ENCODE assay signal across 9 mouse cellular contexts in genomic region chr3:37907432-37908088, GRCm38 (mm10).
DNase-seq lines count a peak whose midpoint lies in the region; ATAC-seq lines count a peak whose summit lies in the region.
"Had no signal": no experiment of that assay in that cellular context is flagged by ENCODE, and none has a peak within 500 bp of the region (broad histone marks: within the 10 kb centered on the region; RNA-seq: fewer than 3 reads in every experiment).

No protein-coding gene starts in this region.

- no peak for ATAC-seq in midbrain, embryonic 11.5 days (ENCODE audit: low FRiP score)
- no peak for ATAC-seq in midbrain, embryonic 16.5 days
- 0 out of 2 replicates have a peak, but pooled peaks have one; percentile 42 for ATAC-seq in heart, embryonic 12.5 days (ENCODE audit: insufficient number of reproducible peaks, low FRiP score)

- no peak overlapping the region for H3K27ac ChIP-seq in midbrain, embryonic 11.5 days (ENCODE audit: low read depth, low read length)
- no peak overlapping the region for H3K27ac ChIP-seq in midbrain, embryonic 16.5 days (ENCODE audit: low read length)
- no peak overlapping the region for H3K27ac ChIP-seq in heart, embryonic 12.5 days (ENCODE audit: poor library complexity, severe bottlenecking)

- H3K9me3 ChIP-seq in midbrain, embryonic 11.5 days (ENCODE audit: control insufficient read depth, low read length) = no peaks in the 10 kb centered on the region
- H3K9me3 ChIP-seq in midbrain, embryonic 16.5 days (replicated peaks; ENCODE audit: control insufficient read depth, low read length, poor library complexity, severe bottlenecking) = no peaks in the 10 kb centered on the region
- 0 out of 2 replicates have a peak, but pooled peaks cover 3% of the 10 kb centered on the region for H3K9me3 ChIP-seq in heart, embryonic 12.5 days (replicated peaks)

- H3K9ac ChIP-seq in midbrain, embryonic 11.5 days (ENCODE audit: low read length) = no peak overlapping the region
- H3K9ac ChIP-seq in midbrain, embryonic 16.5 days (ENCODE audit: low read depth, low read length) = no peak overlapping the region
- H3K9ac ChIP-seq in heart, embryonic 12.5 days = no peak overlapping the region

- H3K36me3 ChIP-seq in midbrain, embryonic 11.5 days (ENCODE audit: control insufficient read depth, insufficient read depth, low read length) = no peaks in the 10 kb centered on the region
- H3K36me3 ChIP-seq in midbrain, embryonic 16.5 days (ENCODE audit: control insufficient read depth, insufficient read depth, low read length) = no peaks in the 10 kb centered on the region
- no peaks in the 10 kb centered on the region for H3K36me3 ChIP-seq in heart, embryonic 12.5 days

- whole genome bisulfite sequencing in midbrain, embryonic 11.5 days = 64% methylated on average over 14 of the region's 14 CpGs
- 66% methylated on average over 14 of the region's 14 CpGs for WGBS in midbrain, embryonic 16.5 days
- 16% methylated on average over 14 of the region's 14 CpGs for WGBS in heart, embryonic 12.5 days

- no peak overlapping the region for H3K4me2 ChIP-seq in midbrain, embryonic 11.5 days
- no peak overlapping the region for H3K4me2 ChIP-seq in midbrain, embryonic 16.5 days (ENCODE audit: low read length)
- H3K4me2 ChIP-seq in heart, embryonic 12.5 days = peak overlapping the region; percentile 1; the same call in 1 of the 2 replicates

- H3K27me3 ChIP-seq in midbrain, embryonic 11.5 days (ENCODE audit: control insufficient read depth, insufficient read depth, low read length) = no peaks in the 10 kb centered on the region
- no peaks in the 10 kb centered on the region for H3K27me3 ChIP-seq in midbrain, embryonic 16.5 days (ENCODE audit: control insufficient read depth, insufficient read depth, low read depth, low read length)
- no peaks in the 10 kb centered on the region for H3K27me3 ChIP-seq in heart, embryonic 12.5 days (replicated peaks)

- peak; percentile 74 for DNase-seq in midbrain, embryonic 11.5 days (ENCODE audit: low spot score, missing footprints)
- peak; percentile 92 for DNase-seq in kidney, postnatal 14 days
- peak; percentile 83 for DNase-seq in lung, postnatal 25 days (ENCODE audit: low spot score)
- no peak for DNase-seq in right cerebral cortex, postnatal 25 days
- no peak for DNase-seq in spleen, postnatal 4 days (ENCODE audit: low spot score in 2 of 2)
- no peak for DNase-seq in cerebellum, adult 11-12 months

- H3K4me1 ChIP-seq in midbrain, embryonic 11.5 days (ENCODE audit: control insufficient read depth, insufficient read depth, low read length) = peaks cover 3% of the 10 kb centered on the region; the same call in 1 of the 2 replicates
- no peaks in the 10 kb centered on the region for H3K4me1 ChIP-seq in midbrain, embryonic 16.5 days (ENCODE audit: control insufficient read depth, insufficient read depth, low read length)
- H3K4me1 ChIP-seq in heart, embryonic 12.5 days (replicated peaks) = peaks cover 19% of the 10 kb centered on the region

- H3K4me3 ChIP-seq in midbrain, embryonic 11.5 days (ENCODE audit: low read depth, low read length) = no peak overlapping the region
- H3K4me3 ChIP-seq in midbrain, embryonic 16.5 days (ENCODE audit: low read depth, low read length) = no peak overlapping the region
- no peak overlapping the region for H3K4me3 ChIP-seq in heart, embryonic 12.5 days
- H3K4me3 ChIP-seq: erythroblast, embryonic 14.5 days had no signal

Comparison
In these comparisons a context has a peak if more than half of its experiments do, and no peak if none do; other contexts are left out.
1. DNase-seq: peak in midbrain, embryonic 11.5 days (single experiment), kidney, postnatal 14 days (single experiment) and lung, postnatal 25 days (single experiment); none in right cerebral cortex, postnatal 25 days (single experiment), spleen, postnatal 4 days (0 of 2) and cerebellum, adult 11-12 months (single experiment).